In genomic region chr5:105685780-105686305, GRCm38 (mm10) we compare ENCODE assay signal across 6 mouse cellular contexts. TPM values are rescaled to one million over a fixed set of nuclear protein-coding genes. Genes with fewer than 3 reads are reported as not detected.
DNase-seq lines count a peak whose midpoint lies in the region; ATAC-seq lines count a peak whose summit lies in the region.
"Not testable (repeated sequence)": the region's sequence is repeated elsewhere in the genome, so short reads cannot be mapped to it uniquely, and the experiment has no call there.
"Had no signal": no experiment of that assay in that cellular context is flagged by ENCODE, and none has a peak within 500 bp of the region (broad histone marks: within the 10 kb centered on the region; RNA-seq: fewer than 3 reads in every experiment).

No protein-coding gene starts in this region.

- ATAC-seq in kidney, embryonic 15.5 days (replicated peaks; ENCODE audit: low FRiP score); midbrain, embryonic 11.5 days (ENCODE audit: low FRiP score): not testable (repeated sequence)

- H3K36me3 ChIP-seq in kidney, embryonic 15.5 days; midbrain, embryonic 11.5 days (ENCODE audit: control insufficient read depth, insufficient read depth, low read length); splenic B cell, adult 2 months (ENCODE audit: control insufficient read depth, insufficient read depth, low read length, poor library complexity, severe bottlenecking): not testable (repeated sequence)

- H3K4me3 ChIP-seq in kidney, embryonic 15.5 days (replicated peaks); midbrain, embryonic 11.5 days (ENCODE audit: low read depth, low read length): not testable (repeated sequence)

- H3K27ac ChIP-seq in kidney, embryonic 15.5 days = 0 out of 2 replicates have a peak overlapping the region, but pooled peaks have one; percentile 14
- not testable (repeated sequence) for H3K27ac ChIP-seq in midbrain, embryonic 11.5 days (ENCODE audit: low read depth, low read length)

- H3K4me2 ChIP-seq in kidney, embryonic 15.5 days; midbrain, embryonic 11.5 days: not testable (repeated sequence)

- not testable (repeated sequence) for H3K9ac ChIP-seq in kidney, embryonic 15.5 days; midbrain, embryonic 11.5 days (ENCODE audit: low read length)

- H3K4me1 ChIP-seq in kidney, embryonic 15.5 days = peaks cover 25% of the 10 kb centered on the region
- not testable (repeated sequence) for H3K4me1 ChIP-seq in midbrain, embryonic 11.5 days (ENCODE audit: control insufficient read depth, insufficient read depth, low read length)

- H3K9me3 ChIP-seq in kidney, embryonic 15.5 days (replicated peaks); midbrain, embryonic 11.5 days (ENCODE audit: control insufficient read depth, low read length): not testable (repeated sequence)

- DNase-seq in CD4-positive, CD25-positive, alpha-beta regulatory T cell, adult 2 months (ENCODE audit: low read depth, low spot score) = peak; percentile 24
- peak; percentile 53 for DNase-seq in ES-CJ7 (ENCODE audit: low read depth, low spot score)
- peak; percentile 69 for DNase-seq in midbrain, embryonic 11.5 days (ENCODE audit: low spot score, missing footprints)
- DNase-seq in splenic B cell, adult 2 months (ENCODE audit: low read depth, low spot score) = peak; percentile 27

- not testable (repeated sequence) for H3K27me3 ChIP-seq in kidney, embryonic 15.5 days; midbrain, embryonic 11.5 days (ENCODE audit: control insufficient read depth, insufficient read depth, low read length); splenic B cell, adult 2 months (ENCODE audit: control insufficient read depth, insufficient read depth, low read length, poor library complexity, severe bottlenecking)

- WGBS in kidney, embryonic 15.5 days = 49% methylated on average over 7 of the region's 7 CpGs
- WGBS in midbrain, embryonic 11.5 days = 87% methylated on average over 6 of the region's 7 CpGs

RNA-seq across cellular contexts. Expression of gene Lrrc8d, which starts 13.9 kb away (rescaled TPM):
- 30.0 and 32.2 TPM in 2 replicates for polyA plus RNA-seq in kidney, embryonic 15.5 days (2015; fragmentation: Nextera tagmentation; extraction: Ambion mirVana)
- polyA plus RNA-seq in midbrain, embryonic 11.5 days (2014; fragmentation: Nextera tagmentation; extraction: Ambion mirVana) = 24.5 and 28.8 TPM in 2 replicates
- polyA plus RNA-seq: G1E had no signal
